Mouse (Mus musculus) embryonic facial prominence, embryonic 13.5 days (tissue): ENCODE measurements at regions not wholly inside any gene's neighbourhood (a gene's known extent, or its start where the extent isn't known, plus 50 kb on each side); places are given as distances from the start of the nearest gene placed in this dataset.
A peak's percentile ranks its signal among the peaks of the same experiment; 100 is the strongest.

ENCODE experiments used
- ATAC-seq: fragments of 200-750 bp; cut with Nextera tagmentation; 2 replicates; pipeline ENCODE4 v1.8.0; 2017; ENCODE audit warnings: low read depth; ENCODE audit not compliant: insufficient number of reproducible peaks, insufficient read depth, low FRiP score, low TSS enrichment
- H3K27ac ChIP-seq: fragments of 300-500 bp; sonication (generic); 2 replicates; pipeline ENCODE4 v1.5.1; 2015; ENCODE audit warnings: moderate library complexity, mild to moderate bottlenecking, inconsistent platforms
- H3K27me3 ChIP-seq: fragments of 300-500 bp; sonication (generic); 2 replicates; pipeline ENCODE4 v1.6.1; 2015; ENCODE audit warnings: mild to moderate bottlenecking, inconsistent platforms
- H3K36me3 ChIP-seq: fragments of 300-500 bp; sonication (generic); 2 replicates; pipeline ENCODE4 v1.6.1; 2015; ENCODE audit warnings: mild to moderate bottlenecking, inconsistent platforms
- H3K4me1 ChIP-seq: fragments of 300-500 bp; sonication (generic); 2 replicates; pipeline ENCODE4 v1.6.1; 2015; ENCODE audit warnings: inconsistent platforms
- H3K4me2 ChIP-seq: fragments of 300-500 bp; sonication (generic); 2 replicates; pipeline ENCODE4 v1.6.1; 2015; ENCODE audit warnings: moderate library complexity, mild to moderate bottlenecking, inconsistent platforms
- H3K4me3 ChIP-seq: fragments of 300-500 bp; sonication (generic); 2 replicates; pipeline ENCODE4 v1.5.1; 2015; ENCODE audit warnings: mild to moderate bottlenecking, inconsistent platforms
- H3K9ac ChIP-seq: fragments of 300-500 bp; sonication (generic); 2 replicates; pipeline ENCODE4 v1.6.1; 2015; ENCODE audit warnings: mild to moderate bottlenecking, inconsistent platforms
- H3K9me3 ChIP-seq: fragments of 300-500 bp; sonication (generic); 2 replicates; pipeline ENCODE4 v1.6.1; 2016; ENCODE audit warnings: inconsistent platforms
- WGBS: fragments of 180-500 bp; shearing (Covaris S2); methylation state at CpG from one replicate; pipeline ENCODE4 v1.1.7; 2015; ENCODE audit warnings: mixed read lengths; 5-methylcytosine and 5-hydroxymethylcytosine counted together

GRCm38 (mm10) chr17:66262681-66263240 lies 139.4 kb downstream of the Ddx11 start:
- Histone ChIP-seq H3K9ac (no peak overlapping the region), H3K4me1 (no peaks in the 10 kb centered on the region), H3K9me3 (no peaks in the 10 kb centered on the region), H3K27ac (no peak overlapping the region), H3K4me2 (no peak overlapping the region), H3K27me3 (no peaks in the 10 kb centered on the region), H3K4me3 (no peak overlapping the region), H3K36me3 (no peaks in the 10 kb centered on the region)
- 30% methylated on average over 4 of the region's 4 CpGs for WGBS
- ATAC-seq = no peak

GRCm38 (mm10) chr17:66263405-66263804 lies 140.1 kb downstream of the Ddx11 start:
- Histone ChIP-seq H3K4me1 (no peaks in the 10 kb centered on the region), H3K9me3 (no peaks in the 10 kb centered on the region), H3K27me3 (no peaks in the 10 kb centered on the region), H3K36me3 (no peaks in the 10 kb centered on the region), H3K9ac (no peak overlapping the region), H3K27ac (no peak overlapping the region), H3K4me3 (no peak overlapping the region), H3K4me2 (no peak overlapping the region)
- WGBS = 92% methylated on average over 4 of the region's 4 CpGs
- no peak for ATAC-seq

- no peak overlapping the region for H3K4me2 ChIP-seq
- H3K4me1 ChIP-seq = peaks cover 15% of the 10 kb centered on the region
- no peak overlapping the region for H3K9ac ChIP-seq
- H3K36me3 ChIP-seq = no peaks in the 10 kb centered on the region
- WGBS = 82% methylated on average over 5 of the region's 5 CpGs
- no peaks in the 10 kb centered on the region for H3K9me3 ChIP-seq
- H3K27ac ChIP-seq = no peak overlapping the region
- no peak for ATAC-seq
- no peak overlapping the region for H3K4me3 ChIP-seq
- H3K27me3 ChIP-seq = no peaks in the 10 kb centered on the region
These were observed 143.5 kb downstream of the Ddx11 start for GRCm38 (mm10) chr17:66266803-66267202.

GRCm38 (mm10) chr17:66267831-66268230 lies 144.5 kb downstream of the Ddx11 start:
- no peaks in the 10 kb centered on the region for H3K36me3 ChIP-seq
- H3K4me3 ChIP-seq = no peak overlapping the region
- no peak overlapping the region for H3K27ac ChIP-seq
- no peak overlapping the region for H3K4me2 ChIP-seq
- H3K4me1 ChIP-seq = peaks cover 15% of the 10 kb centered on the region
- WGBS = 40% methylated on average over 6 of the region's 6 CpGs
- no peaks in the 10 kb centered on the region for H3K27me3 ChIP-seq
- no peaks in the 10 kb centered on the region for H3K9me3 ChIP-seq
- no peak for ATAC-seq
- H3K9ac ChIP-seq = no peak overlapping the region

GRCm38 (mm10) chr17:66269567-66269966 lies 146.2 kb downstream of the Ddx11 start:
- peaks cover 19% of the 10 kb centered on the region for H3K4me1 ChIP-seq
- WGBS = 62% methylated on average over 6 of the region's 6 CpGs
- no peaks in the 10 kb centered on the region for H3K27me3 ChIP-seq
- H3K36me3 ChIP-seq = no peaks in the 10 kb centered on the region
- no peak overlapping the region for H3K27ac ChIP-seq
- H3K4me3 ChIP-seq = no peak overlapping the region
- no peak for ATAC-seq
- H3K9me3 ChIP-seq = no peaks in the 10 kb centered on the region
- H3K9ac ChIP-seq = no peak overlapping the region
- no peak overlapping the region for H3K4me2 ChIP-seq

- 85% methylated on average over 7 of the region's 7 CpGs for WGBS
- H3K9ac ChIP-seq = no peak overlapping the region
- H3K4me1 ChIP-seq = peaks cover 20% of the 10 kb centered on the region
- no peak overlapping the region for H3K4me2 ChIP-seq
- no peak for ATAC-seq
- H3K9me3 ChIP-seq = no peaks in the 10 kb centered on the region
- no peaks in the 10 kb centered on the region for H3K27me3 ChIP-seq
- H3K4me3 ChIP-seq = no peak overlapping the region
- H3K27ac ChIP-seq = no peak overlapping the region
- H3K36me3 ChIP-seq = no peaks in the 10 kb centered on the region
These were observed 148.6 kb downstream of the Ddx11 start for GRCm38 (mm10) chr17:66271906-66272305.

GRCm38 (mm10) chr17:66276778-66277177 lies 153.5 kb downstream of the Ddx11 start:
- Histone ChIP-seq H3K4me3 (no peak overlapping the region), H3K4me2 (no peak overlapping the region), H3K9ac (no peak overlapping the region), H3K9me3 (no peaks in the 10 kb centered on the region), H3K4me1 (peaks cover 11% of the 10 kb centered on the region; the same call in 1 of the 2 replicates), H3K27me3 (no peaks in the 10 kb centered on the region), H3K36me3 (no peaks in the 10 kb centered on the region), H3K27ac (no peak overlapping the region)
- 37% methylated on average over 13 of the region's 13 CpGs for WGBS
- ATAC-seq = 0 out of 2 replicates have a peak, but pooled peaks have one; percentile 43

- Histone ChIP-seq H3K9me3 (no peaks in the 10 kb centered on the region), H3K27me3 (no peaks in the 10 kb centered on the region), H3K4me1 (peaks cover 11% of the 10 kb centered on the region; the same call in 1 of the 2 replicates), H3K36me3 (no peaks in the 10 kb centered on the region), H3K4me3 (no peak overlapping the region), H3K4me2 (no peak overlapping the region), H3K9ac (no peak overlapping the region), H3K27ac (no peak overlapping the region)
- 77% methylated on average over 5 of the region's 5 CpGs for WGBS
- ATAC-seq = no peak
These were observed 154.7 kb downstream of the Ddx11 start for GRCm38 (mm10) chr17:66278037-66278436.

GRCm38 (mm10) chr17:66285295-66285694 lies 162.0 kb downstream of the Ddx11 start:
- no peaks in the 10 kb centered on the region for H3K4me1 ChIP-seq
- H3K9me3 ChIP-seq = no peaks in the 10 kb centered on the region
- no peak for ATAC-seq
- no peak overlapping the region for H3K9ac ChIP-seq
- H3K4me2 ChIP-seq = no peak overlapping the region
- H3K27me3 ChIP-seq = no peaks in the 10 kb centered on the region
- H3K27ac ChIP-seq = no peak overlapping the region
- WGBS = 90% methylated on average over 10 of the region's 10 CpGs
- H3K36me3 ChIP-seq = no peaks in the 10 kb centered on the region
- no peak overlapping the region for H3K4me3 ChIP-seq
